Mouse (Mus musculus) limb, embryonic 15.5 days (tissue): ENCODE data around the gene Hephl1. TPM values are rescaled to one million over a fixed set of nuclear protein-coding genes. Genes with fewer than 3 reads are reported as not detected.

ENCODE experiments used
- ATAC-seq: fragments of 200-750 bp; cut with Nextera tagmentation; 2 replicates; pipeline ENCODE4 v1.8.0; 2017; ENCODE audit warnings: low read depth, moderate TSS enrichment; ENCODE audit not compliant: insufficient number of reproducible peaks, low FRiP score, low TSS enrichment
- H3K27ac ChIP-seq: fragments of 300-500 bp; sonication (generic); 2 replicates; pipeline ENCODE4 v1.5.1; 2015; ENCODE audit warnings: moderate library complexity, mild to moderate bottlenecking, inconsistent platforms
- H3K27me3 ChIP-seq: fragments of 300-500 bp; sonication (generic); 2 replicates; pipeline ENCODE4 v1.6.1; 2015; ENCODE audit warnings: inconsistent platforms
- H3K36me3 ChIP-seq: fragments of 300-500 bp; sonication (generic); 2 replicates; pipeline ENCODE4 v1.6.1; 2015; ENCODE audit warnings: inconsistent platforms
- H3K4me1 ChIP-seq: fragments of 300-500 bp; sonication (generic); 2 replicates; pipeline ENCODE4 v1.6.1; 2015; ENCODE audit warnings: inconsistent platforms
- H3K4me2 ChIP-seq: fragments of 300-500 bp; sonication (generic); 2 replicates; pipeline ENCODE4 v1.6.1; 2015; ENCODE audit warnings: mild to moderate bottlenecking, inconsistent platforms
- H3K4me3 ChIP-seq: fragments of 300-500 bp; sonication (generic); 2 replicates; pipeline ENCODE4 v1.5.1; 2015; ENCODE audit warnings: mild to moderate bottlenecking, inconsistent platforms
- H3K9ac ChIP-seq: fragments of 300-500 bp; sonication (generic); 2 replicates; pipeline ENCODE4 v1.6.1; 2015; ENCODE audit warnings: inconsistent platforms
- H3K9me3 ChIP-seq: fragments of 300-500 bp; sonication (generic); 2 replicates; pipeline ENCODE4 v1.6.1; 2016; ENCODE audit warnings: inconsistent platforms
- WGBS: fragments of 180-500 bp; shearing (Covaris S2); methylation state at CpG from one replicate; pipeline ENCODE4 v1.1.7; 2015; 5-methylcytosine and 5-hydroxymethylcytosine counted together
- polyA plus RNA-seq: library from polyadenylated mRNA; unstranded; fragments of >200 nt; fragmentation: Nextera tagmentation; extraction: Ambion mirVana; gene quantifications from 2 replicates; pipeline ENCODE4 v1.2.1, GENCODE M21; 2015

Hephl1 gene
- polyA plus RNA-seq, 1 experiment from 2014 or later = 0.17 TPM

DNA sequence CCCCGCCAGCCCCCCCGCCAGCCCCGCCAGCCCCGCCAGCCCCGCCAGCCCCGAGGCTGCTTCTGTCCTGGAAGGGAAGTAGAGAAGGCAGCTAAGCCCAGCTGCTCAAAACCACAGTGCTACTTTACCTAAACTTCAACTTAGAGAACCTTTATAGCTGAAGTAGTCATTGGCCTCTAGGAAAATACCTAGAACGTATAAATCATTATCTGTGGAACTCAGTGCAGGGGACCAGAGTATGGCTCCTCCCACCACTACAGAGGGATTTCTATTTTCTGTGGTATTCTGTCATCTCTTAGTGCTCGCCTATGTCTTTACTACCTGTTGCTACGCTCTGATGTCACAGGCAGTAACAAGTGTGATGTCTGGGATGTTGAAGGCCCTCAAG lies 107.6 kb downstream of the Hephl1 start:
- peaks cover 28% of the 10 kb centered on the region for H3K36me3 ChIP-seq
- WGBS = 56% methylated on average over 9 of the region's 9 CpGs
- no peak overlapping the region for H3K4me3 ChIP-seq
- peaks cover 9% of the 10 kb centered on the region for H3K4me1 ChIP-seq
- no peak overlapping the region for H3K4me2 ChIP-seq
- no peak for ATAC-seq
- H3K9ac ChIP-seq = no peak overlapping the region
- H3K27me3 ChIP-seq = no peaks in the 10 kb centered on the region
- no peak overlapping the region for H3K27ac ChIP-seq
- no peaks in the 10 kb centered on the region for H3K9me3 ChIP-seq

DNA sequence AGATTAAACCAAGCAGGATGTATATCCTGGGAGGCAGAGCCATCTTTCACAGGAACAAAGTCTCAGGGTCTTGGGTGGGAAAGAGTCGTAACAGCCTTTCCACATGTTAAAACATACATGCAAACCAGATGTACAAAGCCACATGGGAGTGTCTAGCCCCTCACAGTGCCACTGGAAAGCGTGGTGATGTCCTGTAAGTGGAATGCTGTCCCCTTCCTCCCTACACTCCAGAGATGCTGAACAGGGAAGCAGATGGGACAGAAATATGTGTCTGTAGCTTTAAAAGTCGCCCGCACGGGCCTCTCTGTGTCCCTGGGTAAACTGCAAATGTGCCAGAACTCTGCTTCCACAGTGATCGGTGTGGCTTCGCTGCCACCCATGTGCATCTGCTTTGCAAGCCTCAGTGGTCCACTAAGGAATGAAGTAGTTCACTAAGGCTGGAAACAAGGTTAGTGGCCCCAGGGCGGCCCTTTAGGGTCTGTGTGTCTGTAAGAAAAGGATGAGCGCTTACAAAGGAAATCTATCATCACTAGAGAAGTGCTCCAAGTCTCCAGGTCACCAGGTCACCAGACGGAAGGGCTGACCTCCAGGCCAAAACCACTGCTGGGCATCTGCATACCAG lies 108.1 kb downstream of the Hephl1 start:
- H3K4me2 ChIP-seq = no peak overlapping the region
- ATAC-seq = no peak
- H3K27me3 ChIP-seq = no peaks in the 10 kb centered on the region
- H3K4me1 ChIP-seq = peaks cover 9% of the 10 kb centered on the region
- H3K9ac ChIP-seq = no peak overlapping the region
- WGBS = 26% methylated on average over 10 of the region's 10 CpGs
- H3K9me3 ChIP-seq = no peaks in the 10 kb centered on the region
- H3K27ac ChIP-seq = no peak overlapping the region
- no peak overlapping the region for H3K4me3 ChIP-seq
- H3K36me3 ChIP-seq = peaks cover 26% of the 10 kb centered on the region

DNA sequence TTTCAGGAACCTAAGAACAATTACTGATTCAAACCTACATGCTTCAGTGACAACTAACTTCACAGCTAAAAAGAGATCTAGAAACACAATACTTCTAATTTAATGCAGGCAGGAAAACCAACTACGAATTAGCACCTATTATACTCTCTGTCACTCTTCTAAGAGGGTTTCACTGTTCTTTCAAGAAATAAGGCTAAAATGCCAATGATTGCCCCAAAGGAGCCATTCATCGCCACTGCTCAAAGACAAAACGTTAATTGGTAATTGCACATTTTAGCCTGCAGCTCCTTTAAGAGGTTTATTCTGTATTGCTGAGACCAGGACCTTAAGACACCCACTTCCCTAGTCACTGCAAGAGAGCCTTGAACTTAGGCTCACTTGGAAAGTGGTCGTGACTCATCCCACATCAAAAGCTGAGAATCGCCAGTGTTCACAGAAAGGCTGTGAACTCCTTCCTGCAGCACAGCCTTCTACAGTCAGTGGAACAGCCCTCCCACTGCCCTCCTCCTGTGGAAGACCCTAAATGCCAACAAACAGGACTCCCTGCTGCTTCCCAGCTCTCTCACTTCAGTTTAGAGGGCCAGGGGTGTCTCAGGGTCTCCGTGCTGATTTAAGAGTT lies 108.8 kb downstream of the Hephl1 start:
- WGBS = 53% methylated on average over 6 of the region's 6 CpGs
- no peak overlapping the region for H3K27ac ChIP-seq

More for the DNA sequence above, 108.8 kb downstream of the Hephl1 start:
- Histone ChIP-seq H3K27me3 (no peaks in the 10 kb centered on the region), H3K9ac (no peak overlapping the region), H3K4me3 (no peak overlapping the region), H3K4me2 (no peak overlapping the region), H3K4me1 (peaks cover 9% of the 10 kb centered on the region), H3K9me3 (no peaks in the 10 kb centered on the region), H3K36me3 (peaks cover 23% of the 10 kb centered on the region)
- ATAC-seq = no peak

Other genes with a start within 250 kb of the Hephl1 start
- 0.23 and 0.38 TPM in 2 replicates for gene Izumo1r, start 208.2 kb downstream of the Hephl1 start, polyA plus RNA-seq
- 37.9 and 41.4 TPM in 2 replicates for gene Panx1, start 66.6 kb downstream of the Hephl1 start, polyA plus RNA-seq
- 10.7 and 12.5 TPM in 2 replicates for gene Vstm5, start 126.9 kb upstream of the Hephl1 start, polyA plus RNA-seq
- 29.9 and 32.7 TPM in 2 replicates for gene Med17, start 167.8 kb upstream of the Hephl1 start, polyA plus RNA-seq
- gene Taf1d, start 194.1 kb upstream of the Hephl1 start, polyA plus RNA-seq = 56.7 and 68.4 TPM in 2 replicates
- 8.0 and 10.1 TPM in 2 replicates for gene 4931406C07Rik, start 194.3 kb upstream of the Hephl1 start, polyA plus RNA-seq
- gene Cep295, start 245.7 kb upstream of the Hephl1 start, polyA plus RNA-seq = 11.3 and 13.5 TPM in 2 replicates